8 mouse cellular contexts compared by ENCODE assay signal in genomic region chr9:32543040-32543581, GRCm38 (mm10). TPM values are rescaled to one million over a fixed set of nuclear protein-coding genes. Genes with fewer than 3 reads are reported as not detected.
A peak's percentile ranks its signal among the peaks of the same experiment; 100 is the strongest.
DNase-seq lines count a peak whose midpoint lies in the region; ATAC-seq and TF ChIP-seq lines count a peak whose summit lies in the region.

No protein-coding gene starts in this region.

- no peaks in the 10 kb centered on the region for H3K36me3 ChIP-seq in forebrain, embryonic 14.5 days (ENCODE audit: control insufficient read depth, insufficient read depth, low read length)
- no peaks in the 10 kb centered on the region for H3K36me3 ChIP-seq in neural tube, embryonic 13.5 days

- H3K9ac ChIP-seq in forebrain, embryonic 14.5 days (ENCODE audit: low read length), result no peak overlapping the region
- peak overlapping the region; percentile 67; the same call in 1 of the 2 replicates for H3K9ac ChIP-seq in neural tube, embryonic 13.5 days

- peak overlapping the region; percentile 38 for H3K4me2 ChIP-seq in forebrain, embryonic 14.5 days (ENCODE audit: low read length)
- peak overlapping the region; percentile 81 for H3K4me2 ChIP-seq in neural tube, embryonic 13.5 days

- intact Hi-C loops in left cerebral cortex, postnatal 10 days (cut with DNase I), result no loop called here
- intact Hi-C loops in left cerebral cortex, postnatal 14 days (cut with DNase I), result no loop called here

- no peak for TF ChIP-seq CTCF in lung, adult 2 months (IDR thresholded peaks at IDR 0.05; ENCODE audit: insufficient read depth, low read length)

- peaks cover 90% of the 10 kb centered on the region for H3K27me3 ChIP-seq in forebrain, embryonic 14.5 days (replicated peaks; ENCODE audit: control insufficient read depth, insufficient read depth, low read length)
- H3K27me3 ChIP-seq in neural tube, embryonic 13.5 days, result peaks cover 98% of the 10 kb centered on the region

- WGBS in lung, adult 2 months, result 8% methylated on average over 18 of the region's 18 CpGs
- under 1% methylated on average over 18 of the region's 18 CpGs for WGBS in forebrain, embryonic 14.5 days
- WGBS in neural tube, embryonic 13.5 days, result under 1% methylated on average over 18 of the region's 18 CpGs

- H3K4me3 ChIP-seq in lung, adult 2 months (replicated peaks; ENCODE audit: extremely low read depth, low read depth, low read length), result peak overlapping the region; percentile 30
- peak overlapping the region; percentile 4; the same call in 1 of the 2 replicates for H3K4me3 ChIP-seq in forebrain, embryonic 14.5 days (ENCODE audit: low read depth, low read length)
- peak overlapping the region; percentile 53 for H3K4me3 ChIP-seq in neural tube, embryonic 13.5 days

- H3K4me1 ChIP-seq in lung, adult 2 months (ENCODE audit: control insufficient read depth, insufficient read depth, low read length), result peaks cover 17% of the 10 kb centered on the region
- peaks cover 15% of the 10 kb centered on the region for H3K4me1 ChIP-seq in forebrain, embryonic 14.5 days (ENCODE audit: control insufficient read depth, insufficient read depth, low read length)
- H3K4me1 ChIP-seq in neural tube, embryonic 13.5 days (replicated peaks), result peaks cover 57% of the 10 kb centered on the region

- ATAC-seq in forebrain, embryonic 14.5 days, result no peak
- no peak for ATAC-seq in neural tube, embryonic 13.5 days (ENCODE audit: low read depth)

- DNase-seq in lung, adult 2 months, result no peak
- no peak for DNase-seq in lung, postnatal 25 days (ENCODE audit: low spot score)
- no peak for DNase-seq in forebrain, embryonic 14.5 days (ENCODE audit: low spot score)
- DNase-seq in kidney, postnatal 14 days, result peak; percentile 50
- DNase-seq in left cerebral cortex, postnatal 10 days (ENCODE audit: extremely low spot score in 1 of 2, low spot score in 2 of 2), result no peak
- no peak for DNase-seq in left cerebral cortex, postnatal 14 days (ENCODE audit: low spot score in 2 of 2)
- no peak for DNase-seq in cerebellum, adult 11-12 months

- H3K27ac ChIP-seq in forebrain, embryonic 14.5 days (ENCODE audit: low read depth, low read length), result no peak overlapping the region
- H3K27ac ChIP-seq in neural tube, embryonic 13.5 days (replicated peaks), result peak overlapping the region; percentile 67; the same call in 1 of the 2 replicates

- TF ChIP-seq POLR2A in lung, adult 2 months (IDR thresholded peaks at IDR 0.05; ENCODE audit: borderline replicate concordance, extremely low read depth, low read depth, low read length), result no peak

- H3K9me3 ChIP-seq in forebrain, embryonic 14.5 days (replicated peaks; ENCODE audit: control insufficient read depth, low read length), result no peaks in the 10 kb centered on the region
- H3K9me3 ChIP-seq in neural tube, embryonic 13.5 days, result no peaks in the 10 kb centered on the region

RNA-seq across cellular contexts. Expression of gene Fli1, which starts 0.5 kb away (rescaled TPM):
- 12.9 and 14.1 TPM in 2 replicates for polyA plus RNA-seq in lung, adult 2 months (2012; rRNA removed)
- polyA plus RNA-seq in forebrain, embryonic 14.5 days (2014; fragmentation: Nextera tagmentation; extraction: Ambion mirVana), result 5.5 and 6.2 TPM in 2 replicates
- 10.1 and 13.2 TPM in 2 replicates for polyA plus RNA-seq in neural tube, embryonic 13.5 days (2015; fragmentation: Nextera tagmentation; extraction: Ambion mirVana)
- 10 to 100 TPM in 1 of 2 experiments, 1 to 10 TPM in 1; 8.6 to 12.0 TPM for total RNA-seq in left cerebral cortex, postnatal 10 days (2021)
- 1 to 10 TPM; 7.6 to 7.8 TPM for total RNA-seq in left cerebral cortex, postnatal 14 days (2021)
